Mouse (Mus musculus) urinary bladder, adult 2 months (tissue): ENCODE measurements at regions not wholly inside any gene's neighbourhood (a gene's known extent, or its start where the extent isn't known, plus 50 kb on each side); places are given as distances from the start of the nearest gene placed in this dataset.

Experiments
- DNase-seq: peaks from one replicate; pipeline ENCODE4 v3.0.0; 2022; ENCODE audit warnings: low spot score

GRCm38 (mm10) chr3:149223776-149224175, 233.4 kb upstream of the Adgrl2 start:
- no peak for DNase-seq

- no peak for DNase-seq
Measured at GRCm38 (mm10) chr3:149220958-149221357, 230.6 kb upstream of the Adgrl2 start.

GRCm38 (mm10) chr3:149220304-149220951, 230.1 kb upstream of the Adgrl2 start:
- DNase-seq: no peak

GRCm38 (mm10) chr3:149219381-149220303, 229.3 kb upstream of the Adgrl2 start:
- no peak for DNase-seq

GRCm38 (mm10) chr3:149217916-149218803, 227.8 kb upstream of the Adgrl2 start:
- DNase-seq: no peak

- no peak for DNase-seq
Measured at GRCm38 (mm10) chr3:149216759-149217400, 226.5 kb upstream of the Adgrl2 start.

- no peak for DNase-seq
Measured at GRCm38 (mm10) chr3:149215691-149216090, 225.3 kb upstream of the Adgrl2 start.

GRCm38 (mm10) chr3:149211909-149212308, 221.6 kb upstream of the Adgrl2 start:
- DNase-seq: no peak

- no peak for DNase-seq
Measured at GRCm38 (mm10) chr3:149209260-149209659, 218.9 kb upstream of the Adgrl2 start.

GRCm38 (mm10) chr3:149203451-149203850, 213.1 kb upstream of the Adgrl2 start:
- DNase-seq: no peak

- no peak for DNase-seq
Measured at GRCm38 (mm10) chr3:149196477-149197185, 206.3 kb upstream of the Adgrl2 start.

GRCm38 (mm10) chr3:149190856-149191576, 200.7 kb upstream of the Adgrl2 start:
- DNase-seq: no peak

GRCm38 (mm10) chr3:149184136-149184551, 193.8 kb upstream of the Adgrl2 start:
- DNase-seq: no peak

- no peak for DNase-seq
Measured at GRCm38 (mm10) chr3:149182095-149182494, 191.7 kb upstream of the Adgrl2 start.

GRCm38 (mm10) chr3:149180129-149180528, 189.8 kb upstream of the Adgrl2 start:
- DNase-seq: no peak

GRCm38 (mm10) chr3:149179486-149180116, 189.2 kb upstream of the Adgrl2 start:
- DNase-seq: no peak

- no peak for DNase-seq
Measured at GRCm38 (mm10) chr3:149178891-149179290, 188.5 kb upstream of the Adgrl2 start.

GRCm38 (mm10) chr3:149174689-149175390, 184.5 kb upstream of the Adgrl2 start:
- DNase-seq: no peak

GRCm38 (mm10) chr3:149173537-149173936, 183.2 kb upstream of the Adgrl2 start:
- DNase-seq: no peak
